Mouse (Mus musculus): ENCODE measurements at regions not wholly inside any gene's neighbourhood (a gene's known extent, or its start where the extent isn't known, plus 50 kb on each side); places are given as distances from the start of the nearest gene placed in this dataset.

GRCm38 (mm10) chr17:83276000-83276891, 61.2 kb downstream of the Pkdcc start:
- DNase-seq (ENCODE audit: extremely low spot score, low spot score), result peak; percentile 80

DNA sequence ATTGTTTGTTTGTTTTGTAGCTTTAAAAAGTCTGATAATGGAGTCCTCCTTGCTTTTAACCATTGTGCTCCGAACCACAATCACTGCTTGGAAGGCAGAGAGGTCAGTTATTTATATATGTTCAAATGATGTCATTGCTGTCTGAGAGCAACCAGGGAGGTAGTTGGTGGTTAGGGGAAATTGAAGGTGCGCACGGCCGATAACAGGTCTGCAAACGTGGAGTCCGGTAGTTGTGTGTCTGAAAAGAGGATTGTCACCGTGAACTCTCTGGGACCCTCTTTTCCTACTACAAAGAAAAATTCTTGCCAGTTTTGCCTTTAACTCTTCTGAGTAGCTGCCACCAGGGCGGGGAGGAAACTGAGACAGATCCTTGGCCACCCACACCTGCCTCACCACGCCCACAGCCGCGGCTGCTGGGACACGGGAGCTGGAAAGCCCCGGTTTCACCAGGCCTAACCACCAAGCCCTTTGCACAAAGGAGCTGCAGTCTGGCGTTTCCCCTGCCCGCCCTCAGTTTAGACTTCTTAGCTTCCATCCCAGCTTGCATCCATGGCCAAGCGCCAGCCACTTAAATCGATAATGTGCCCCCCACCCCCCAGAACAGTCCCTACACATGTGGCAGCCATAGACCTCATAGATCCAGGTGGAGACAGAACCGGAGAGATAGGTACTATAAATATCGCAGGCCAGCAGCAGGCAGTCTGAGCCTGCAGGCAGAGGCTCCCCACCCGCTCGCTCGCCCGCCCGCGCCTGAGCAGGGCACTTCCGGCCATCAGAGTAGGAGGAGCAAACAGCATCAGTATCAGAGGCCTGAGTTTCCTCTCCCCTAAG, 62.2 kb downstream of the Pkdcc start:
- peak; percentile 70 for DNase-seq (ENCODE audit: extremely low spot score, low spot score)

DNA sequence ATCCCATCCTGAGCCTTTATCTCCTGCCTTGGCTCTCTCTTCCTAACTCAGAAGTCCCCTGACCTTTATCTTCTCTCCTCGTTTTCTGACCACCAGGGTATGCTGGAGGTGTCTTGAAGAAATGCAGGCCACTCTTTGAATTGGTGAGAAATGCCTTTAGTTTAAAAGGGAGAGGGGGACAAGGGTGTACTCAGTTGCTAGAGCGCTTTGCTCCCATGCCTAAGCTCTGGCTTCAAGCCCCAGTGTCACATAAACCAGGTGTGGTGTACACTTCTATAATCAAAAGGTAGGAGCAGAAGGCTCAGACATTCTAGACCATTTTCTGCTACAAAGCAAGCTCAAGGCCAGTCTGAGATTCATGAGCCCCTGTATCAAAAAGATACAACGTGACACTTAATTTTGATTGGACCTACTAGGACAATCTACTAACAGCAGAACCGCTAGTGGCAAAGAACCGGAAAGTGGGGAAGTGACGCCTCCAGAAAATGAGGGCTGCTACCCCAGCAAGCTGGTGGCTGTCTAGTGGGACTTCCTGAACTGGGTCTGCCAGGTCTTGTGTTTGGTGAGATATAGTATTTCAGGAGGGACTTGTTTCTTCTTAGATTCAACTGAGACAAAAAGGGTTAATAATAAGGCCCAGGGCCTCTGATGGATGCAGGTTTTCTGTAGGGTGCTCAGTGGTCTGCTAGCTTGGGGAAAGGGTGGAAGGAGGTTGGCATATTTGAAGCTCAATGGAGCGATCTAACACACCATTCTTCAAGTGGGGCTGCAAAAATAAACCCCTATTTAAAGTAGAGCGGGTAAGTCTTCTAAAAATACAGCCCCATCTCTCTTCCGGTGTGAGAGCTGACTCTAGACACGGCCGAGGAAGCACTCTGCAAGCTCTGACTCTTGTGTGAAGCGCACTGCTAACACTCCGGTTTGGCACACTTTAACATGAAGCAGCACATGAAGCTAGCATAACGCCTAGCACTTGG, 63.1 kb downstream of the Pkdcc start:
- DNase-seq (ENCODE audit: extremely low spot score, low spot score), result no peak

- DNase-seq (ENCODE audit: extremely low spot score, low spot score), result no peak
These were observed 67.4 kb upstream of the Eml4 start for GRCm38 (mm10) chr17:83283328-83283727.

DNA sequence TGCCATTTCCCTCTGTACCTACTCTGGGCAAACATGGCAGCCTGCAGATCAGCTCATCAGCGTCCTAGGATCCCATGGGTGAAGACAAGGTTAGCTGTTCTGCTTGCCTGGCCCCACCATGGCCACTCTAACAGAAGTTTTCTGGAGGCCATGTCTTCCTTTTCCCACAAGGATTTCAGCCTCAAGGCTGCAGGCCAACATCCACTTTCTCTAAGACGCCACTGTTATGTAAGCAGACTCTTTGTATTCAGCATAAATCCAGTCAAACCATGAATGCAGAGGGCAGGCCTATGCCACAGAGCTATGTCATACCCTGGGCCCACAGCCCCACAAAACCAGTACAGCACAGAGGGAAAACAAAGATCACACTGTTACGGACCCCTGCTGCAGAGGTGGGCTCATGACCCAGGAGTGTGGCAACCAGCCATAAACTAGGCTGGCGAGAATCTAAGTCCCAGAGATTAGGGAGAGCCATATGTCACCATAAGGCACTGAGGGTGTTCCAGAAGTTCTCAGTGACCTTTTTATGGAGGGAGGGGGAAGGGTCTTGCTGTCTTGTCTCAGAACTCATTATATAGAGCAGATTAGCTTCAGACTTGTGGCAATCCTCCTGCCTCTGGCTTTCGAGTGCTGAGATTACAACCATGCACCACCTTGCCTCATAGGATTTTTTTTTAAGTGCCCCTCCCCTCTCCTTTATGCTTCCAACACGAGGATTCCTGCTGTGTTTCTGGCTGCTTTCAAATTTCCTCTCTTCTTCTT, 63.2 kb upstream of the Eml4 start:
- no peak for DNase-seq (ENCODE audit: extremely low spot score, low spot score)

DNA sequence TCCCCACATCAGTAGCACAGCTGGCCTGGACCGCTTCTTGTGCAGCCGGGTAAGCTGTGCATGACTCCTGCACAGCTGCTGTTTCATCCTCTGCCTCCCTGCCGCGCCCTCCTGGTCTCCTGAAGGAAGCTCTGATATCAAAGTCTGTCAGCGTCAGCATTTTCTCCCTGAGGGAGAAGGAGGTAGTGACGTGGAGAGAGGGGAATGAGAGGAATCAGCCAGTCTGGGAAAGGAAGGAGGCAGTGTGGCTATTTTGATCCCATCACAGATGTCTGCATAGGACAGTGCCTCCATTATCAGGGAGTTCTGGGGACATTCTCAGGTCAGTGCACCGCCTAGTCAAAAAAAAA, 62.6 kb upstream of the Eml4 start:
- peak; percentile 61 for DNase-seq (ENCODE audit: extremely low spot score, low spot score)

DNA sequence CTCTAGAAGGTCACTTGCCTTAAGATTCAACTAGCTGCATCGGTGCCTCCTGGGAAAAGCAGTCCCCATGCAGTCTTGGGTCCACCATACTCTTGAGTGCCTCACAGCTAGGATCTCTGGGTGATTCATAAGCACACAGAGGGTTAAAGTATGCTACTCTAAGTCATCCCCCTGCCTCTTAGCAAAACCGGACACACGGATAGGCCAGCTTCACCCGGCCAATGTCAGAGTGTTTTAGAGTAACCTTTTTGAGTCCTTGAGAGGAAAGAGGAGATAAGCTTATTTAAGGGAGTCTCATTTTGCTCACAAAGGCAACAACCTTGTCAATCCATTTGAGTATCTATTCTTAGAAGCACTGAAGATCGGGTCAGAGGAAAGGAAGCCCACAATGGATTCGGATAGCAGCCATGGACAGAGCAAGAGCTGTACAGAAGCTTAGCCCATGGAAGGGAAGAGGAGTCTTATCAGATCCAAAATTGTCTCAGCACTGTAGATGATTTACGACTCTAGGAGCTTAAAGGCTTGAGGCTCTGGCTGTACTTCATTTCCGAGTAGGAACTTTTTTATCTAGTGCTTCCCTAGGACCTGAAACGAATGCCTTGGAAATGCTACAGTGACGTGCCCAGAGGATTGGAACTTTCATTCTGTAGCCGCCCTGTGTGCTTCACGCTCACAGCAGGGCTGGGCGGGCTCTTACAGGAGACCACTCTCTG, 55.0 kb upstream of the Eml4 start:
- DNase-seq (ENCODE audit: extremely low spot score, low spot score), result no peak

GRCm38 (mm10) chr17:83297379-83298121, 53.2 kb upstream of the Eml4 start:
- DNase-seq (ENCODE audit: extremely low spot score, low spot score), result no peak

Data from neural tube, embryonic 10.5 days (tissue).